Mouse (Mus musculus) forebrain, embryonic 10.5 days (tissue): ENCODE measurements around the gene Hist1h2bl. TPM values are rescaled to one million over a fixed set of nuclear protein-coding genes. Genes with fewer than 3 reads are reported as not detected.
A peak's percentile ranks its signal among the peaks of the same experiment; 100 is the strongest.
"Not testable (repeated sequence)": the region's sequence is repeated elsewhere in the genome, so short reads cannot be mapped to it uniquely, and the experiment has no call there.

Source experiments
- DNase-seq: peaks from one replicate; pipeline ENCODE4 v3.0.0-alpha.2; 2017; ENCODE audit warnings: low spot score; ENCODE audit errors: extremely low spot score
- H3K27ac ChIP-seq: fragments of 300-500 bp; sonication (generic); 2 replicates; pipeline ENCODE4 v1.5.1; 2016; ENCODE audit warnings: mild to moderate bottlenecking
- H3K27me3 ChIP-seq: fragments of 300-500 bp; sonication (generic); 2 replicates; pipeline ENCODE4 v1.6.1; 2016; ENCODE audit warnings: mild to moderate bottlenecking; ENCODE audit not compliant: poor library complexity, severe bottlenecking
- H3K36me3 ChIP-seq: fragments of 300-500 bp; sonication (generic); replicated peaks from 2 replicates; pipeline ENCODE4 v1.6.1; 2016; ENCODE audit warnings: mild to moderate bottlenecking, moderate library complexity
- H3K4me1 ChIP-seq: fragments of 300-500 bp; sonication (generic); 2 replicates; pipeline ENCODE4 v1.6.1; 2016
- H3K4me3 ChIP-seq: fragments of 300-500 bp; sonication (generic); 2 replicates; pipeline ENCODE4 v1.5.1; 2016; ENCODE audit warnings: mild to moderate bottlenecking, moderate library complexity
- H3K9me3 ChIP-seq: fragments of 300-500 bp; sonication (generic); 2 replicates; pipeline ENCODE4 v1.6.1; 2016; ENCODE audit warnings: mild to moderate bottlenecking, moderate library complexity
- WGBS: fragments of 180-500 bp; shearing (Covaris S2); methylation state at CpG from one replicate; pipeline ENCODE4 v1.1.7; 2016; 5-methylcytosine and 5-hydroxymethylcytosine counted together
- polyA plus RNA-seq: library from polyadenylated mRNA; unstranded; fragments of >200 nt; fragmentation: Nextera tagmentation; extraction: Ambion mirVana; gene quantifications from 2 replicates; pipeline ENCODE4 v1.2.1, GENCODE M21; 2016

The Hist1h2bl gene
- polyA plus RNA-seq, 1 experiment from 2014 or later: 1.5 TPM

- WGBS: under 1% methylated on average over 49 of the region's 56 CpGs
- not testable (repeated sequence) for H3K36me3 ChIP-seq, H3K9me3 ChIP-seq, H3K27me3 ChIP-seq
- peaks cover 35% of the 10 kb centered on the region for H3K4me1 ChIP-seq
- H3K27ac ChIP-seq: peak within 1 kb of the TSS; percentile 99
- peak within 1 kb of the TSS; percentile 57 for H3K4me3 ChIP-seq
- peak; percentile 94 for DNase-seq
These were observed 19.2 kb upstream of the Hist1h2bl start, which contains the start of gene Hist1h4j for GRCm38 (mm10) chr13:21734906-21735767. Hist1h4j (plus strand) TSS chr13:21735064.

DNA sequence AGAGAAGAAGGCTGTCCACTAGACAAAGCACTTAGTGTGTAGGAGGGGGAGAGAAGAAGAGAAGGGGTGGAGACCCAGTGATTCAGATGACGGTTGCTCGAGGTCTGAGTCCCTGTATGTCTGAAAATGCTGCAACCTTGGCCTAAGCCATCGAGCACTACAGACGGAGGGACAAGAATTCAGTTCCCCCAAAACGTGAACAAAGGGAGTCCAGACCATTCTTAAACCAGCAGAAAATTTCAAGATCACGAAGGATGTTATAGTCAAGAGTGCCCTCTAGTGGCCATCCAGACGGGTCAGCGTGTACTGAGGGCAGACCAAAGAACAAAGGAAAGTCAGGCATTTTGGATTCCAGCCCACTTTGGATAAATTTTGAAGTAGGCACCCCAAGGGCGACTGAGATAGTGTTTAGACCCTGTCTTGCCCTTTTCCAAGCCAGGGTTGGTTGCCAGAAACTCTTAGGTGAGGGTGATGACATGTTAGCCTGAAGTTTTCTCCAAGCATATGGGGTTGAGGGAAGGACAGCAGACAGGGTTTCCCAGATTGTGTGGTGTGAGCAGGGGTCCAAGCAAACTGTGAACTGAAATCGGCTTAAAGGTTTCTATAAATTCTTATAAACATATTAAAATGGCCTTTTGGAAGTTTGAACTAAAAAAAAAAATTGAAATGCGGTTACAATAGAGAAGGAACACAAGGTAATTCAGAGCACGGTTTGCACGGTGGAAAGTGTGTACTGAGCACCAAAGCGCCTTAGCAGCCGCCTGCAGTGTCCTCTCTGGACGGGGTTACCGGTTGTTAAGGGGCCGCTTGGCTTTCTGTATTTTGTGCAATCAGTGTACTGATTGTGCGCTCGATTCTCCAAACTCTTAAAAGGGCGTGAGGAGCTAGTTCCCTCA is 18.3 kb upstream of the Hist1h2bl start:
- DNase-seq: peak; percentile 85
- no peaks in the 10 kb centered on the region for H3K27me3 ChIP-seq
- no peaks in the 10 kb centered on the region for H3K9me3 ChIP-seq
- H3K36me3 ChIP-seq: no peaks in the 10 kb centered on the region
- peak overlapping the region; percentile 99 for H3K27ac ChIP-seq
- H3K4me3 ChIP-seq: peak overlapping the region; percentile 57
- under 1% methylated on average over 21 of the region's 21 CpGs for WGBS
- peaks cover 35% of the 10 kb centered on the region for H3K4me1 ChIP-seq

DNA sequence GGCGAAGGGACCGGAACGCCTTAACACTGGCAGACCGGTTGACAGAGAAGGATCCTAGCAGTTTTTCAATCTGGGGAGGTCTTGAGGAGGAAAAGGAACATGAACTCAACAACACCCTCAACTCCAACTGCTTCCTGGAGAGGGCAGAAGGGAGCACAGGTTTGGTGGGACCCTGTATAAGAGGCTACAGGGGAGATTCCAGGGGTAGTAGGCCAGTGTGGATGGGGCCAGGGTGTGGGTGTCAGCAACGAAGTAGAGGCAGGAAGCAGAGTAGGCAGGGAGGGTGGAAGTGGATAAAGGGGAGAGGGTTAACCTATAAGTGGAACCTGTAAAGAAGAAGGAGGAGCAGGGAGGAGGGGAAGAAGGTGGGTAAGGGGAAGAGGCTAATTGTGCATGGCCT is 17.5 kb upstream of the Hist1h2bl start:
- peak overlapping the region; percentile 99 for H3K27ac ChIP-seq
- DNase-seq: peak; percentile 41
- peak overlapping the region; percentile 57 for H3K4me3 ChIP-seq
- WGBS: 60% methylated on average over 5 of the region's 5 CpGs
- no peaks in the 10 kb centered on the region for H3K27me3 ChIP-seq
- H3K36me3 ChIP-seq: no peaks in the 10 kb centered on the region
- H3K9me3 ChIP-seq: no peaks in the 10 kb centered on the region
- H3K4me1 ChIP-seq: peaks cover 35% of the 10 kb centered on the region

DNA sequence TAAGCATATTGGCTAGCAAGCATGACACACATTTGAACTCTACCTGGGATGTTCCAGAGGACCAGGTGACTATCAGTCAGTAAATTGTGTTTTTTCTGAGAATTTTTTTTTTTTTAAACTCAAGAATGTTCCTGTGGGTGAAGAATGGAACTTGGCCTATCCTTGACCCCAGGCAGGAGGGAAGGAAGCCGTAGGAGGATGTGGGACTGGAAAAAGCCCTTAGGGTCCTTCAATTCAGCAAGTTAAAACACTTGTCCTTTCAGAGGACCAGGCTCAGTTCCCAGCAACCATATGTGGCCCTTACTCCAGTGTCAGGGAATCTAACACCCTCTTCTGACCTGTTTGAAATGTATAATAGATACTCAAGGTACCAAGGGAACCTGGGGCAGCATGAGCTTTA is 13.6 kb upstream of the Hist1h2bl start:
- H3K27ac ChIP-seq: peak overlapping the region; percentile 27; the same call in 1 of the 2 replicates
- H3K27me3 ChIP-seq: no peaks in the 10 kb centered on the region
- H3K4me1 ChIP-seq: peaks cover 37% of the 10 kb centered on the region
- H3K9me3 ChIP-seq: no peaks in the 10 kb centered on the region
- no peak overlapping the region for H3K4me3 ChIP-seq
- WGBS: 48% methylated on average over 1 of the region's 1 CpGs
- DNase-seq: no peak
- no peaks in the 10 kb centered on the region for H3K36me3 ChIP-seq

DNA sequence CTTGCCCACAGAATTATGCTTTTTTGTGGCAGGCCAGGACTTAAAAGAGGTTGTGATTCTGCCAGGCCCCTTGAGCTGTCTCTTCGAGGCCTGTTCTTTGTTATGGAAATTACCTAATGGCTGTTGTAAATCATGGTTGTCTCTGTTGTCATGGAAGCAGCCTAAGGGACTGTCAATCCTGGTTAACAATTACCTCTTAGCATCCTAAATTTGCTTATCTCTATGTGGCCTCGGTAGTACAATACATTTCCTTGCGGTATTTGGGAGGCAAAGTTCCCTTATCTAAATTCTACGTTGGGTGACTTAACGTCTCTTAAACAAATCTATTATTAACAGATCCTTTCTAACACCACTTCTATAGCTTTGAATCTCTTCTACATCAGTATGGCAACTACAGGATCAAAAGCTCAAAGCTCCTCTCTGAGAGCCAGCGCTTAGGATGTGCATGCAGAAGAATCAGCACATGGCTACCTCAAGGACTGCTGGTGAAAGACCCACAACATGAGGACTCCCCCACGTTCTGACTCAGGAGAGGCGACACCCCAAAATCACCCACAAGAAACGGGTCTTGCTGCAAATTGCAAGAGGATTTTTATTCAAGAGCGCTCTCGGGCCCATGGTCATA is 12.1 kb upstream of the Hist1h2bl start:
- 26% methylated on average over 11 of the region's 11 CpGs for WGBS
- H3K27ac ChIP-seq: peak overlapping the region; percentile 80
- no peaks in the 10 kb centered on the region for H3K9me3 ChIP-seq
- H3K4me1 ChIP-seq: peaks cover 23% of the 10 kb centered on the region
- peak overlapping the region; percentile 8; the same call in 1 of the 2 replicates for H3K4me3 ChIP-seq
- H3K27me3 ChIP-seq: no peaks in the 10 kb centered on the region
- no peak for DNase-seq
- H3K36me3 ChIP-seq: no peaks in the 10 kb centered on the region

GRCm38 (mm10) chr13:21722993-21723836 is 7.3 kb upstream of the Hist1h2bl start:
- WGBS: 25% methylated on average over 5 of the region's 5 CpGs
- no peaks in the 10 kb centered on the region for H3K9me3 ChIP-seq
- peak overlapping the region; percentile 53 for H3K4me3 ChIP-seq
- no peaks in the 10 kb centered on the region for H3K36me3 ChIP-seq
- peaks cover 53% of the 10 kb centered on the region for H3K4me1 ChIP-seq
- peak; percentile 37 for DNase-seq
- H3K27me3 ChIP-seq: no peaks in the 10 kb centered on the region
- peak overlapping the region; percentile 96 for H3K27ac ChIP-seq

DNA sequence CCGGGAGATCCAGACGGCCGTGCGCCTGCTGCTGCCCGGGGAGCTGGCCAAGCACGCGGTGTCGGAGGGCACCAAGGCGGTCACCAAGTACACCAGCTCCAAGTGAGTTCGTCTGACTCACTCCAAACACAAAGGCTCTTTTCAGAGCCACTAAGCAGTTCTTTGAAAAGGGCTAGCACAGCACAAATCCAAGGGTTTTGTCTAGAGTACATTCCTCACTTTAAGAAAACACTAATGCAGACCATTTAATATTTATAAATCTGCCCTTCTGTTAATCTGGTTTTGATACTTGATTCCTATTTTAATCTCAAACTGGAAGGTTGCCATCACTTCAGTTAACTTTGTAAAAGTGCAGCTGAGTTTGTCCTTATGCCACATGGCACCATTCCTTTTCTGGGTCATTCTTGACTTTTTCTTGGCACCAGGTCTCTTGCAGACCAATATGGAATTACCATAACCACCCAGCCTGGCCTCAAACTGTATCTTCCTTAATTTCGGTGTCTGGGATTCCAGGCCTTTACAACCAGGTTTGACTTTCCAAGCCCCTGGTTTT is 6.5 kb upstream of the Hist1h2bl start:
- Histone ChIP-seq H3K27ac (peak overlapping the region; percentile 96), H3K9me3 (no peaks in the 10 kb centered on the region), H3K36me3 (no peaks in the 10 kb centered on the region), H3K27me3 (no peaks in the 10 kb centered on the region), H3K4me3 (peak overlapping the region; percentile 53), H3K4me1 (peaks cover 48% of the 10 kb centered on the region)
- 3% methylated on average over 11 of the region's 11 CpGs for WGBS
- peak; percentile 61 for DNase-seq

- not testable (repeated sequence) for H3K36me3 ChIP-seq, H3K9me3 ChIP-seq, H3K27me3 ChIP-seq
- DNase-seq: peak; percentile 79
- Histone ChIP-seq H3K4me3 (peak within 1 kb of the TSS; percentile 53), H3K4me1 (peaks cover 44% of the 10 kb centered on the region), H3K27ac (peak within 1 kb of the TSS; percentile 96)
- WGBS: under 1% methylated on average over 37 of the region's 37 CpGs
These were observed 5.9 kb upstream of the Hist1h2bl start, which contains the start of gene Hist1h2bm for GRCm38 (mm10) chr13:21721757-21722372. Hist1h2bm (plus strand) TSS chr13:21722044.

GRCm38 (mm10) chr13:21721107-21721756 is 5.3 kb upstream of the Hist1h2bl start:
- not testable (repeated sequence) for H3K36me3 ChIP-seq, H3K27me3 ChIP-seq, H3K9me3 ChIP-seq
- H3K4me1 ChIP-seq: peaks cover 46% of the 10 kb centered on the region
- peak overlapping the region; percentile 53 for H3K4me3 ChIP-seq
- peak overlapping the region; percentile 96 for H3K27ac ChIP-seq
- DNase-seq: peak; percentile 32
- WGBS: 2% methylated on average over 25 of the region's 44 CpGs

DNA sequence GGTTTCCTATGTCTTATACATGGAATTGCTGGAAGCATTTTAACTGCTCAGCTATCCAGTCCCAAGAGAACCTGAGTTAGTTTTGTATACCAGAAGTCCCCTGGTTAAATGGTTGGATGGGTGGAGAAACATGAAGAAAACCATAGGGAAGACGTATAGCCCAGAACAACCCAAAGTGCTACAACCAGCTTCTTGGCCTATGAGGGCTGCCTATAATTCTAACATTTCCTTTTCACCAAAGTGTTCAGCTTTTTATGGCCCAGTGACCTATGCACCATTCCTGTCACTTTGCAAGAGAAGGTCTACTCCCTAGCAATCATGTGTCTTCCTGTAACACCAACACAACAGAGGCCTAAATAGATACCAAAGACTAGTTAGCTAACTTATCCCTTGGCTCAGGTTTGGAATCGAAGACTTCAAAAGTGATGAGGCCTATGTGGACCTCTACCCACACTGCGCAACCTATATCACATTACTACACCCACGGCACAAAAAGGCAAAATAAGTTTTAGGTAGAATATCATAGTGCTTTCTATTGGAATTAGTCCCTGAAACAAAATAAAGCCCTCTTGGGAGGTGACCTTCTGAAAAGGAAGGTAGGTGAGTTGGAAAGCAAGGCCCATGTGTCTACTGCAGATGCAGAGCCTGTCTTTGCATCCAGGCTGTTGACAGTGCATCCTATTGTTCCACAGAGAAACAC is 2.6 kb upstream of the Hist1h2bl start:
- peak; percentile 41 for DNase-seq
- H3K27ac ChIP-seq: peak overlapping the region; percentile 96
- peaks cover 54% of the 10 kb centered on the region for H3K4me1 ChIP-seq
- WGBS: 58% methylated on average over 4 of the region's 4 CpGs
- H3K27me3 ChIP-seq: no peaks in the 10 kb centered on the region
- H3K9me3 ChIP-seq: no peaks in the 10 kb centered on the region
- peak overlapping the region; percentile 59 for H3K4me3 ChIP-seq
- H3K36me3 ChIP-seq: no peaks in the 10 kb centered on the region
